Mouse (Mus musculus) macrophage (primary cell): ENCODE data around the gene Lrrc40. TPM values are rescaled to one million over a fixed set of nuclear protein-coding genes. Genes with fewer than 3 reads are reported as not detected.
A peak's percentile ranks its signal among the peaks of the same experiment; 100 is the strongest.
"Not testable (repeated sequence)": the region's sequence is repeated elsewhere in the genome, so short reads cannot be mapped to it uniquely, and the experiment has no call there.

Experiments used
- H3K27ac ChIP-seq: fragments of 350-480 bp; formaldehyde crosslinking; 2 replicates; pipeline ENCODE4 v1.9.0; 2021
- H3K36me3 ChIP-seq: fragments of 350-480 bp; formaldehyde crosslinking; 2 replicates; pipeline ENCODE4 v1.9.0; 2021; ENCODE audit errors: inconsistent target
- H3K4me3 ChIP-seq: fragments of 350-480 bp; formaldehyde crosslinking; 2 replicates; pipeline ENCODE4 v1.9.0; 2021; ENCODE audit errors: inconsistent target
- H3K79me2 ChIP-seq: fragments of 350-480 bp; formaldehyde crosslinking; 2 replicates; pipeline ENCODE4 v1.9.0; 2021; ENCODE audit errors: inconsistent target
- WGBS: methylation state at CpG from one replicate; pipeline ENCODE4 v1.1.7; 2026; ENCODE audit warnings: inconsistent platforms; ENCODE audit not compliant: missing documents; 5-methylcytosine and 5-hydroxymethylcytosine counted together
- polyA plus RNA-seq: library from polyadenylated mRNA; stranded (reverse); fragments of 250-400 nt; gene quantifications from 3 replicates; pipeline ENCODE4 v1.2.4, GENCODE M21; 2018; ENCODE audit warnings: inconsistent platforms

The Lrrc40 gene
- polyA plus RNA-seq, 1 experiment from 2014 or later = 13.5 TPM

- WGBS = 63% methylated on average over 5 of the region's 5 CpGs
- H3K36me3 ChIP-seq = peaks cover 11% of the 10 kb centered on the region; the same call in 1 of the 2 replicates
- no peak overlapping the region for H3K4me3 ChIP-seq
- peak overlapping the region; percentile 61 for H3K27ac ChIP-seq
- H3K79me2 ChIP-seq = no peaks in the 10 kb centered on the region
Observed at GRCm38 (mm10) chr3:158061811-158062523, 25.5 kb downstream of the Lrrc40 start.

GRCm38 (mm10) chr3:158065256-158065655 is 28.8 kb downstream of the Lrrc40 start:
- 100% methylated on average over 2 of the region's 2 CpGs for WGBS
- H3K36me3 ChIP-seq = no peaks in the 10 kb centered on the region; the same call in 1 of the 2 replicates
- no peaks in the 10 kb centered on the region for H3K79me2 ChIP-seq
- H3K27ac ChIP-seq = no peak overlapping the region
- H3K4me3 ChIP-seq = no peak overlapping the region

- Histone ChIP-seq H3K27ac (no peak overlapping the region), H3K4me3 (no peak overlapping the region), H3K79me2 (no peaks in the 10 kb centered on the region), H3K36me3 (no peaks in the 10 kb centered on the region; the same call in 1 of the 2 replicates)
- WGBS = 98% methylated on average over 7 of the region's 7 CpGs
Observed at GRCm38 (mm10) chr3:158067916-158068315, 31.5 kb downstream of the Lrrc40 start.

- WGBS = 98% methylated on average over 9 of the region's 9 CpGs
- Histone ChIP-seq H3K27ac (no peak overlapping the region), H3K36me3 (no peaks in the 10 kb centered on the region; the same call in 1 of the 2 replicates), H3K4me3 (no peak overlapping the region), H3K79me2 (no peaks in the 10 kb centered on the region)
Observed at GRCm38 (mm10) chr3:158068613-158069263, 32.3 kb downstream of the Lrrc40 start.

- no peaks in the 10 kb centered on the region for H3K36me3 ChIP-seq
- H3K79me2 ChIP-seq = no peaks in the 10 kb centered on the region
- H3K4me3 ChIP-seq = no peak overlapping the region
- no peak overlapping the region for H3K27ac ChIP-seq
- WGBS = 93% methylated on average over 2 of the region's 2 CpGs
Observed at GRCm38 (mm10) chr3:158075004-158075403, 38.5 kb downstream of the Lrrc40 start.

GRCm38 (mm10) chr3:158076685-158077379 is 40.4 kb downstream of the Lrrc40 start:
- H3K4me3 ChIP-seq = no peak overlapping the region
- H3K79me2 ChIP-seq = no peaks in the 10 kb centered on the region
- WGBS = 48% methylated on average over 4 of the region's 4 CpGs
- H3K36me3 ChIP-seq = no peaks in the 10 kb centered on the region
- no peak overlapping the region for H3K27ac ChIP-seq

DNA sequence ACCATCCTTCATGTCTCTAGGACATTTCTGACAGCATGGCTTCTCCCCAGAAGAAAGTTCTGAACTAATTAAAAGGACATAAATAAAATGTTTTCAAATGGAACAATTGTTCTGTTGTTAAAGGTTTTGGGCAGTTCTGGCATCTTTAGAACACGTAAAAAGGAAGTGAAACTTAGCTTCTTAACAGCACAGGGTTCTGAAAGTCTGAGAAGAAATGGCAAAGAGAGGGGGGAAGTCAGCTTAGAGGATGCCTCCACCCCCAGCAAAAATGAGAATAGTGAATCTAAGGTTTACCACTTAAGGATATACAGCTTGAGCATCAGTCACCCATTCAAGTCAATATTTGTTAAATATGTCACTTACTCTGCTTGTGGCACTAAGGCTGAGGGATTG is 40.9 kb downstream of the Lrrc40 start:
- 0% methylated on average over 1 of the region's 1 CpGs for WGBS
- no peak overlapping the region for H3K4me3 ChIP-seq
- no peaks in the 10 kb centered on the region for H3K79me2 ChIP-seq
- no peaks in the 10 kb centered on the region for H3K36me3 ChIP-seq
- no peak overlapping the region for H3K27ac ChIP-seq

DNA sequence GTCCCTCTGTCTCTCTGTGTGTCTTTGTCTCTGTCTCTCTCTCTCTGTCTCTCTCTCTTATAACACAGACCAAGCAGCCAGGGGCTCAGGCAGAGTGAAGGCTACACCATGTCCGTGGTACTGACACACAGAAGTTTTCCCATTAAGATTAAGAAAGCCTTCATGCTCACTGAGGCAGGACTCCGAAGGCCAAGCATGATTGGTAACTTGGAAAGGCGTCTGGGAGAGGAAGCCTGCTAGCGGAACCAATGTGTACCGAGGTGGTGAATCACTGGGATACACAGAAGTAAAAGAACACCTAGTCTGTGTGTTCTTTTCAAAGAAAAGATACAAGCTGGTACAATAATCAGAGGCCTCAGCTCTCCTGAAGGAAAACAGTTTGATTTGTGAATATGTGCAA is 41.4 kb downstream of the Lrrc40 start:
- 84% methylated on average over 5 of the region's 5 CpGs for WGBS
- Histone ChIP-seq H3K4me3 (no peak overlapping the region), H3K27ac (no peak overlapping the region)

DNA sequence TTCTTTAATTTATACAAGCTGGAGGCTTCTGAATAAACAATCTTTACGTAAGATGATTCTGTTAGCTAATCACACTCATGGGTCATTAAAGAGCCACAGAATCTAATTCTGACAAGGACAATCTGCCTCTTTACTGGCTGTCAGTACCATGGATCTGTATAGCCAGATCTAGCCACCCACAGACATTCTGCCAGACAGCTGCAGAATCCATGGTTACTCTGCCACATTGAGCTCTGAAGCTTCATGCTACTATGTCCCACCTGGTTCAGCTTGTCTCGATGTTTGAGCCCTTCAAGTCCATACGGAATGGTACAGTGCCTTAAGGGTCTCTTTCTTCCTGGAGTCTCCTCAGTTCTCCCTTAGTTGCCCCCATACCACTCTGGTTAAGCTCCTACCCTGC is 55.1 kb downstream of the Lrrc40 start:
- Histone ChIP-seq H3K36me3 (no peaks in the 10 kb centered on the region), H3K27ac (no peak overlapping the region), H3K4me3 (no peak overlapping the region), H3K79me2 (no peaks in the 10 kb centered on the region)
- 90% methylated on average over 3 of the region's 3 CpGs for WGBS

More for the DNA sequence above, 41.4 kb downstream of the Lrrc40 start:
- H3K79me2 ChIP-seq = no peaks in the 10 kb centered on the region
- no peaks in the 10 kb centered on the region for H3K36me3 ChIP-seq

GRCm38 (mm10) chr3:158093919-158094318 is 57.5 kb downstream of the Lrrc40 start:
- no peak overlapping the region for H3K27ac ChIP-seq
- WGBS = 83% methylated on average over 3 of the region's 4 CpGs
- no peaks in the 10 kb centered on the region for H3K79me2 ChIP-seq
- no peaks in the 10 kb centered on the region for H3K36me3 ChIP-seq
- no peak overlapping the region for H3K4me3 ChIP-seq

DNA sequence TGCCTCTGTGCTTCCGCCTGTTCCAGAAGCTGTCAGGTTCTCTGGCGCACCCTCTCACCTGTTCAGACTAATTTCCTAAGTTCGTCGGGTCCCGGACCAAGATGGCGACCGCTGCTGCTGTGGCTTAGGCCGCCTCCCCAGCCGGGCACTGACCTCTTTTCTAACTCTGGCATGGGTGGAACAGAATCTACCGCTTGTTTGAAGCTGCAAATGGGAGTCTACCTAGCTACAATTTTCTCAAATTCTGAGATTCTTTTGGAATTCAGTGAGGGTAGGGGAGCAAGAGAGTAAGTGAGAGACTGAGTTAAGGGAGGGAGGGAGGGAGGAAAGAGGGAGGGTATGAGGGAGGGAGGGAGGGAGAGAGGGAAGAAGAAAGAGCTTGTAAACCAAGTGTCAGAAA is 65.6 kb downstream of the Lrrc40 start:
- H3K27ac ChIP-seq, H3K4me3 ChIP-seq, H3K36me3 ChIP-seq, H3K79me2 ChIP-seq: not testable (repeated sequence)
- WGBS = 90% methylated on average over 8 of the region's 10 CpGs

DNA sequence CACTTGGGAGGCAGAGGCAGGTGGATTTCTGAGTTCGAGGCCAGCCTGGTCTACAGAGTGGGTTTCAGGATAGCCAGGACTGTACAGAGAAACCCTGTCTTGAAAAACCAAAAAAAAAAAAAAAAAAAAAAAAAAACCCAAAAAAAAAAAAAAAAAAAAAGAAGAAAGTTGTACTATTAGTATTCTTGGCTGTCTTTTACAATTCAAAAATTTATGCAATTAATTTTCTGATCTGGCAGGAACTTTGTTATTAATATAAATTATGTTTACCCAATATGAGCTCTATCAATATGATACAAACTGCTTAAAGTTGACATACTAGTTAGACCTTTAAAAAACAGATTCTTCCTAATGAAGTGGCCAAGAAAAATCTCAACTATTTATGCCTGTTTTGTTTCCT is 66.1 kb downstream of the Lrrc40 start:
- not testable (repeated sequence) for H3K4me3 ChIP-seq, H3K36me3 ChIP-seq, H3K79me2 ChIP-seq, H3K27ac ChIP-seq
- 60% methylated on average over 1 of the region's 1 CpGs for WGBS

- no peak overlapping the region for H3K4me3 ChIP-seq
- H3K79me2 ChIP-seq = no peaks in the 10 kb centered on the region
- WGBS = 79% methylated on average over 2 of the region's 2 CpGs
- no peaks in the 10 kb centered on the region for H3K36me3 ChIP-seq
- no peak overlapping the region for H3K27ac ChIP-seq
Observed at GRCm38 (mm10) chr3:158103467-158103866, 67.0 kb downstream of the Lrrc40 start.

DNA sequence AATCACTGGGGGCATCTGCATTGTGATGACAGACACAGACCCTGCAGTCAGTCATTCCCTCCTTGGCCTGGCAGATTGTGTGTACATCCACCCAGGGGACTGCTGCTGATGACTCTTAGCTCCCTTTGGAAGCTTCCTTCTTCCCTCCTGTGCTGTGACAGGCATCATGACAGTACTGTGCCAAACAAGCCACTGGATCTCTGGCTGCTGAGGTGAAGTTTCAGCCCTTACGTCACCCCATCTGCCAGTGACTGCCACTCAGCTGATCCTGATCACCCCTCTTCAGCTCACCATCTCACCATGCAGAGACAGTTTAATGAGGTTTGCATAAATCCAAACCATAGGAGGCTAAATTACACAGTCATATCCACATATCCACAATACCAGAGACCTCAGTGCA is 68.8 kb downstream of the Lrrc40 start:
- no peaks in the 10 kb centered on the region for H3K79me2 ChIP-seq
- H3K36me3 ChIP-seq = no peaks in the 10 kb centered on the region
- no peak overlapping the region for H3K27ac ChIP-seq
- WGBS = 100% methylated on average over 1 of the region's 1 CpGs
- H3K4me3 ChIP-seq = no peak overlapping the region
